Mouse (Mus musculus) urinary bladder, adult 18-20 months (tissue): ENCODE results near the gene St8sia2.
"Not testable (repeated sequence)": the region's sequence is repeated elsewhere in the genome, so short reads cannot be mapped to it uniquely, and the experiment has no call there.

Experiments used
- DNase-seq, 2 experiments: peaks; one replicate each; pipeline ENCODE4 v3.0.0; 2022; ENCODE audit warnings: low spot score in 2 of 2, mixed read lengths in 2 of 2

St8sia2 gene

DNA sequence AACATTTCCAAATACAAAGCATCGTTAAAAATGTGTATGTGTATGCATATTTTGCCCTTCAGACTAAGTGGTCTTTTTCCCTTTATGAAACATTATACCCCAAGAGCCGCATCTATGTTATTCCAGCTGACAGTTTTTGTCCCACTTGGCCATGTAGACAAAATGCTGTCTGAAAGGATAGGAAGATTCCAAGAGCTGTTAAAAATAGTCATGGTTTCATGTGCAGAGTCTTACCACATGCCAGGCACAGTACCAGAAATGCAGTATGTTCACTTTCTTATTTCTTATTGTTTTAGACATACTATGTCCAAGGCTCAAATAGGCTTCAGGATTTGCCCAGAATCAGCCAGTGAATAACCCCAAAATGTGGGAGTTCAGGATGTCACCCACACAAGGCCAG is 24.1 kb downstream of the St8sia2 start:
- DNase-seq = no peak

DNA sequence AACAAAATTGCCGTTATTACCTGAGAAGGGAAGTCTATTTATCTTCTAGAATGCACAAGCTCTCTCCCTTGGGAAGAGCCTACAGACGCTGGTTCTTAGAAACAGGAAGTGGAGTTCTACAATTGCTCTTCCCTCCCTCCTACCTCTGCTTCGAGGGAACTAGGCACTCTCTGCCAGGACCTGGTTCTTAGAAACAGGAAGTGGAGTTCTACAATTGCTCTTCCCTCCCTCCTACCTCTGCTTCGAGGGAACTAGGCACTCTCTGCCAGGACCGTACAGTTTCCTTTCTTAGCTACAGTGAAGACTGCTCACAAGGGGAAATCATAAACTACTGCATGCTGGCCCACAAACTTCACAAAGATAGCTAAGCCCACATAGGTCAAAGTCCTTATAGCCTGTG is 41.3 kb downstream of the St8sia2 start:
- DNase-seq = not testable (repeated sequence)

DNA sequence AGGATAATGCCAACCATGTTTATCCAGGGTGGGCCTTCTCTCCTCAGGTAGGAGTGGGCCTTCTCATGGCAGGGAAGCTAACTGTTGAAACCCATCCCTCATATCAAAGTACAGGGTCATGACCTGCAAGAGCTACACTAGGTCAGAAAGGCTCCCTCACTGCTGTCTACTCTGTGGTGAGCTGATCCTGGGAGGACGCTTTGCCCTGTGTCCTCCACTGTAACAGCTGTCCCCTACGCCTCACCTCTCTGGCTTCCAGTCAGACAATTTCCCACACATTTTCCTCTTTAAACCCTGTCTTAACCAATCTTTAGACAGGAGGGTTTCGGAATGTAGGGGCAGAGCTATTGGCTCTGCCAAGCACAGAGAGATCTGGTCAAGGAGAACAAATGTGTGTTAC is 48.3 kb downstream of the St8sia2 start:
- no peak for DNase-seq

DNA sequence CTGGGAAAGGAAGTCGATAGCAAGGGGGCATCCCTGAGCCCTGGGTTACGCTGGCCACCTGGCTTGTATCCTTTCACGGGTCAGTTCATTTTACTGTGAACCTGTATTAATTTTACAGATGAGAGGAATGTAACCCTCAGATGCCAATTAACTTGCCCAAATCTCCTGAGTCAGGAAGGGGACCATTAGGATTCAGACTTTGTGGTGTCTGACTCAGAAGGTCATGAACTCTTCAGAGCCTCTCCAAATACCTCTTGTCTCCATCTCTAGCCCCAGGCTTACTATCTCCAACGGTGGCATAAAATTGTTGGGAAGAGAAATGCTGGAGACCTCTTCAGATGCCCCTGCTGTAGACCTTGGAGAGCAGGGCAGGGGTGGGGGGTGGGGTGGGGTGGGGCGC is 51.1 kb downstream of the St8sia2 start:
- no peak for DNase-seq

DNA sequence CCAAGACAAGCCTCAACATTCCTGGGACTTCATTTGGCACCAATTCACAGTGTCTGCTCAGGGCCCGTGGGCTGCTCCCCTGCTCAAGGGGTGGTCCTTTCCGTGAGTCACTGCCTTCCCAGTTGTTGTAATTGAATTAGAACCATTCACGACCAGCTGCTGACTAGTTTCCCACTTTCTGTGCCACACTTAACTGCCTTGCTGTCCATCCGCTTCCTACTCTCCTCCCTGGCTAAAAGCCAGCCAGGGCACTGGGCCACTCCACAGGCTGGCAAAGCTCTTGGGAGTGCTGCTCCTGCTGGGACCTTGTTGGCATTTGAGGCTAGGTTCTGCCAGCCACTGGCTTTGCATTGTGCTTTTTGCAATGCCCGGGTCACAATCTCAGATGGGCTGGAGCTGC is 59.0 kb downstream of the St8sia2 start:
- DNase-seq = no peak

DNA sequence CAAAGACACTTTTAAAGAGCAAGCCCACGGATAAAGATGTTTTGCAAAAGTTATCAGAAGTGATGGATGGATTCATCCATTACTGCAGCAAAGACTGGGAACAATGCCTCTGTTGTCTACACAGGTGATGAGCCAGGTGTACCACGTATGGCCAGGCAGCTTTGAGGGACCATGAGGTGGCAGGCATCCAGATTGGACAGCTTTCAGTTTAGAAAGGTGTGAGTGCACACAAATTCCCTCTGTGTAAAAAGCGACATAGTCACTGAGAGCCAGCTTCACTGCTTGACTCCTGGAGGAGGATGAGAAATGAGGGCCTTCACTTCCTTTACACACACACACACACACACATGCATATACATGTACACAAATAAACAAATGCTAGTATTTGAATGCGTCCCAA is 60.4 kb downstream of the St8sia2 start:
- DNase-seq = no peak

DNA sequence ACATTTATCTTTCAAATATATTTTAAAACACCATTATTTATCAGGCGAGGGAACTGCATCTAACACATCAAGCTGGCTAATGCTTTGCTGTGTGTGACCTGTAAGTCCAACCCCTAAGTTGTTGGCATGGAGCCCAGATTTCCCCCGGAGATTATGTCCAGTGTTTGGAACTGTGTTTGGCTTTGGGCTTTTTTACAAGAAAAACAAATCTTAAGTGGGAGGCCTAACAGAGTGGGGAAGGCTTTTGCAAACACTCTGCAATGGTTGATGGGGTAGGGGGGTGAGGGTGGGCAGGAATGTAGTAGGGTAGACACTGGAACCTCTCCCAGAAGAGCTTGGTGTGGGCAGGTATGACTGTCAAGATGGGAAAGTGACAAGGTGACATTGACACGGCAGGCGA is 71.8 kb downstream of the St8sia2 start:
- no peak for DNase-seq

DNA sequence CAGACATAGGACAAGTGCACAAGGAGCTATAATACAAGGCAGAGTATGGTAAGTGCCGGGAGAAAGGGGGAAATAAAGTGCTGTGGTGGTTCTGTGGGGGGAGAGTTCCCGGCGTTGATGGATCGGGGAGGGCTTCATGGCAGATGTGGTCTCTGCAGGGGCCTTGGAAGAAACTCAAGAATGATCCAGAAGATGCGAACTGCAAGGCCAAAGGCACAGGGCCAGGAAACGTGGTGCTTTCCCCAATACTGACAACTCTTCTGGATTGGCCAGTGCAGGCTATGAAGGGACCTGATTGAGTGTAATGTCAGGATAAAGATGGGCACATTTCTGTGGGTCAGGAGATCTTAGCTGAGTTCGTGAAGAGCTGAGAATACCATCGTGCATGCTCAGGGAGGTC is 74.3 kb downstream of the St8sia2 start:
- DNase-seq = no peak

DNA sequence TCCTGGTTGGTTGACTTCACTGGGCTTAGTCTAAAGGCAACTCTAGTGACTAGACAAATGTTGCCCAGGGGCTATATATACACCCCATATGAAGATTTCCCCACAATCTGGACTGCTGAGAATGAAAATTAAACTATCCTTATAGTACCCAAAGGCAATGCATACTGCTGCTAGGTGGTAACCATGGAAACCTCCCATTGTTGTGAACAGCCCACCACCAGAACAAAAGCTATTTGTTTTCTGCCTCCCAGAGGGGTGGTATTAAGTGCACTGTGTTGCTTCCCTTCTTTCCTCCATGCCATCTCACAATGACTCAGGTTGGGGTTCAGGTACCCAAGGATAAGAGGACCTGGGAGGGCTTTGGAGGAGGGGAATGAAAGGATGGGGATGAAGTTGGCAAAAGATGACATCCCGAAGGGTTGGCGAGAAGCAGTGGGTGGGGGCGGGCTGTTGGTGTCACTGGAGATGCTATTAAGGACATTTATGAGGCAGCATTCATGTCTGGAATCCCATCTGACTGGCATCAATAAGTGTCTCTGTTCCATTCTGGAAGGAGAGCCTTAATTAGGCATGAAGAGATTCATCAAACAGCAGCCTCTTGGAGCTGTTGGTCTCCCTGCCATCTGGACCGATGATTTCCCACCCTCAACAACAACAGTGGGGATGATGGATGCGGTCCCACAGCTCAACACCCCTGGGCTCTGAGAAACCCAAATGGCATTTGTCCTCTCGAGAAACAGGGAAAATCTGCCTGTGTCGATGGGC is 75.3 kb downstream of the St8sia2 start:
- DNase-seq = no peak

DNA sequence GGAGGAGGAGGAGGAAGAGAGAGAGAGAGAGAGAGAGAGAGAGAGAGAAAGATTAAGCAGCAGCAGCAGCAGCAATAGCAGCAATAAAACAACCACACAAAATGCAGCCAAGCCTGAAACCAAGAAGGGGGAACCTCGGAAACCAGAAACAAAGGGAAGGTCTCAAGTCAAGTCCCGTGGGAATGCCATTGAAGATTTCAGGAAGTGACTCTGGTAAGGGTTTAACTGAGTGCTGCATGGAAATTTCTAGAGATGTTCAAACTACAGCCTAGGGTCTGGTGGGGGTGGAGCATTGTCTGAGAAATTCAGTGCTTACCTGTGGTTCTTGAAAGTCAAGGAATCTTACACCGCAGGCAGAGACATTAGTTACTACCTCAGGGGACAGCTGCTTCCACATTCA is 77.4 kb downstream of the St8sia2 start:
- no peak for DNase-seq

DNA sequence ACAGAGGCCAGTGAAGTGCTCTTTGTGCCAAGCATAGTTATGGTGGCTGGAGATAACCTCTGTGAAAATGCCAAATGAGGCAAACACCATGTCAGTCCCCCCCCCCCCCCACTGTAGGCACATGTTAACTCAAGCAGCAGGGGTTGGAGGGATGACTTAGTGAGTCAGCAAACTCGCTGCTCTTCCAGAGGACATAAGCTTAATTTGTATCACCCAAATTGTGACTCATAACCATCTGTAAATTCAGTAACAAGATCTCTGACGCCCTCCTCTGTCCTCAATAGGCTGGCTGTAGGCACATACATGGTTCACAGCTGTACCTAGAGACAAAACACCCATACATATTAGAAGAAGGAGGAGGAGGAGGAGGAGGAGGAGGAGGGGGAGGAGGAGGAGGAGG is 77.8 kb downstream of the St8sia2 start:
- DNase-seq = no peak

DNA sequence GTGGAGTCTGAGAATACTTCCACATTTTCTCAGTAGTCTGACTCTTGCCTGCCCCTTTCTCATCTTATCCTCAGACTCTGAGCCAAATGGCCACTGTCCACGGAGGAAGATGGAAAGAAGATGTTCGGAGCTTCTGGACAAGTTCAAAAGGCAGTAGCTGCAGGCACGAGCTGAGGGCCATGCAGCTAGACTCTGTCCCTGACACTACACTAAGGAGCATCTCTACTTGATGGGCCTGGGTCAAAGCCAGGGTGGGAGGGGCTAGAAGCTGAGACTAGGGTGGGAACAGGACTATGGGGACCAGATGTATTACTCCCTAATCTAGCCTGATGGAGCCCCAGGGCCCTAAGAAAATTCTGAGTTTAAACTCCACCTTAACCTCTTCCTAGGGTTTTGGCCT is 80.5 kb downstream of the St8sia2 start:
- DNase-seq = no peak

DNA sequence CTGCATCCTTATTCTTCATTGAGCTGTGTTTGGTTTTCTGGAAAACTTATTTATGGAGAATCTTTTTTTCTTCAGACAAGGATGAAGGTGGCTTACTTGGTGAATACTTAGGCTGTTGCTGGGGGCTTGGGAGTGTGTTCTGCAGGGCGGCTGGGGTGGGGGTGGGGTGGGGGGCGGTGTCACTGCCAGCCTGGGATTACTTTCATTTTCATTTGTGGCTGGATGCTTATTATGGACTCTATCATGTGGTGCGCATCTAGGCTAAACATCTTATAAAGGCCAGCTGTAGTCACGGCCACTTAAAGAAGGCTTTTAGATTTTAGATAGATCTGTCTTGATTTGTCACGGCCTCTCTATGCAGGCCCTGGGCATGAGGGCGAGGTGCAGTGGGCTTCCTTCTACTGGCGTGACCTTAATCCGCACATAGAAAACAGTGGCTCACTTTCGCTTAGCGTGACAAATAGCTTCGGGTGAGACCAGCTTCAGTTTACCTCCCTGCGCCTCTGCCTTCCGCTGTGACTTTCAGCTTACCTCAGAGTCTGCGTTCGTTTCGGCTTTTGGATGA is 92.5 kb downstream of the St8sia2 start:
- DNase-seq = no peak

DNA sequence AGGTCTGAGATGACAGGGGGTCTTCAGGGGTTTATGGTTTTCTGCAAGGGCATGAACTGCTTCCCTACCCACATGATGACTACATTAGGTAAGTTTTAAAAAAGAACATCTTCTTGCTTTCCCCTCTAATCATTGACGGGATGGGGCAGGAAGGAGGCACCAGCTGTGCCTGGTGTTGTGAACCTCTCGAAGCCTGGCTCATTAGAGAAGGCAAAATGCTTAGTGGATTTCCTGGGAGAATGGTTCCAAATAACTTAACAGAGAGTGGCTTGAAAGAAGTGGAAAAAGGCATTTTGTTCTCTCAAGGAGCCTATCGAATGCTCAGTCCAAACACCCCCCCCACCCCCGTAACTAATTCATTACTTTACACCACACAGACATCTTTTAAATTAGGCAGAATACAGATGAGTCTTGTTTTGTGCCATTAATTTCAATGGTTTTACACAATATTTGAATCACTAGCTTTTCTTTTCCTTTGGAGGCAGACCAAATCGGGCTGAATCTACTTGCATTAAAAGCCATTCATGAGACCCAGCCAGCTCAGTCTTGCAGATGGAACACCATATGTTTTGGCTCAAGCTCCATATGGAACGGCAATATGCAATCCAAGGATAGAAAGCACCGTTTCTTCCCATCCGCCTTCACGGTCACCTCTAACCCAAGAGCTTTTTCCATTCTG is 95.7 kb downstream of the St8sia2 start:
- no peak for DNase-seq

DNA sequence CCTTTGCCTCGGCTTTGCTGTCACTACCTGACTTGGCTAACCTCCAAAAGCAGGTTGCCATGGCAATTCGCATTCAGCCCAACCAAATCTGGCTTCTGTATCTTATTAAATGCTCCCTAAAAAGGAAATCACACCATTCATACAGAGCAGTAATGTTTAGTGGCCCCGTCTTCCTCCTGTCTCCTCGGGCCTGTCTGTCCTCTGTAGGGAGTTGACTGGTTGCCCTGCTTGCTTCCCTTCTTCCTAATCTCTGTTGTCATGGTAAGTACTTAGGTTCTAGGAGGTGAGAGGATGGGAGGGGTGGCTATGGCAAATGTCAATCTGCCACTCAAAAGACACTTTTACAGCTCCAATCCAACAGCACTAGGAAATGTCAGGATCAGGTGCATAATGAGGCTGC is 101.6 kb downstream of the St8sia2 start:
- DNase-seq = no peak

DNA sequence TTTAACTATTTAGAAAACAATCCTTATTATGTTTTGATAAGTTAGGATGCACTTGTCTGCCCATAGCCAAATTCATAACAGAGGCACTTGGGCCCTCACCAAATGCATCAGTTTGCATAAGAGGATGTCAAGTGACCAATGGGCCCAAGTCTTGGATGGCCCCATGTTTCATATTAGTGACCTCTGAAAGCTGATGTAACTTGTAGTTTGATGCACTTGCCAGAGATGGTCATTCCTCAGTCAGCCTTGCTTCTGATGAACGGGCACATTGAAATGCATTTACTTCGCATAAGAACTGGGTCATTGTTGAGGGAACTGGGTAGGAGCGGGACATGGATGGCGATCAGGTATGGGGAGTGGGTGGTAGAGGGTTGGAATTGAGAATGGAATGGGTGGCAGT is 102.6 kb downstream of the St8sia2 start:
- no peak for DNase-seq

DNA sequence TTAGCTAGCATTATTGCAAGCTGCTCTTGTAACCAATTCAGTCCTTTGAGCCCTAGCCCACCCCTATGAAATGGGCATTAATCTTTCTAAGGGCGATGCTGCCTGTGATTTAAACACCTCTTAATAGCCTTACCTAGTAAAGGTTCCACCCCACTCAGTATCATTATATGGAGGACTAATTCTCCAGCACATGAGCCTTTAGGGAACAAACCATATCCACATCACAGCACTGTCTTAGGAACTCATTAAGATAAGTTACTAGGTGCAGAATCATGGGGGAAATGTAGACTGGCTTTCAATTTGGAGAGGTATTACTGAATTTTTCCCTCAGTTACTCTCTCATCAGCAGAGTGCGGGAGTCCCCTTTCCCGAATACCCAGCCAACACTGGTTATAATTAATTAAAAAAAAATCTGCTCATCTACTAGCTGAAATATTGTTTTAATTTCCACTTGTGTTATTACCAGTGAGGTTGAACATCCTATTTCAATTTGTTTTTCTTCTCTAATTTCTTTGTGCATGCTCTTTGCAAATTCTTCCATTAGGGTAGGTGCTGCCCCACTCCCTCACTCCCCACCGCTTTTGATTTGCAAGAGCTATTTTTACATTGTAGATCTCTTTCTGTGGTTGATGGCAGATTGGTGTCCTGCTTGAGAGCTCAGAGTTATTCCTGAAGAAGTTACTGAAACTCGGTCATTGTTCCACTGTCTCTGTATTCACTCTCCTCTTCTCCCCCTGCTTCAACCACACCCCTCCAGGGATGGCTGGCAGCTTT is 103.9 kb downstream of the St8sia2 start:
- no peak for DNase-seq

DNA sequence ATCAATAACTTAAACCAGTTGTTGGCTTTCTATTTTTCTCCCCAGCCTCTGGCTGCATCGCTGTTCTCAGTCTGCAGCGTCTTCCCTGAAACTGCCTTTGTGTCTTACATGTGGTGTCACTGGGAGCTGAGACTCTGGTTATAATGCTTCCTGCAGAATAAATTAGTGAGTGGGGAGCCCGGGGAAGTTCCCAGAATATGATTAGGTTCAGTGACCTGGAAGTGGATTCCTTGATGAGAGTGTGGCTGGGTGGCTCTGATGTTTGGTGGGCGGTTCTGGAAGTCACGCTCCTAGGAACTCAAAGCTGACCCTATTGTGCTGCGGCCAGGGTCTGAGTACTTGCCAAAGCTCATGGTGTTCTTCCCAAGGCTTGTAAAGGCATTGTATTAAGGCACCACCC is 119.0 kb downstream of the St8sia2 start:
- DNase-seq = no peak

DNA sequence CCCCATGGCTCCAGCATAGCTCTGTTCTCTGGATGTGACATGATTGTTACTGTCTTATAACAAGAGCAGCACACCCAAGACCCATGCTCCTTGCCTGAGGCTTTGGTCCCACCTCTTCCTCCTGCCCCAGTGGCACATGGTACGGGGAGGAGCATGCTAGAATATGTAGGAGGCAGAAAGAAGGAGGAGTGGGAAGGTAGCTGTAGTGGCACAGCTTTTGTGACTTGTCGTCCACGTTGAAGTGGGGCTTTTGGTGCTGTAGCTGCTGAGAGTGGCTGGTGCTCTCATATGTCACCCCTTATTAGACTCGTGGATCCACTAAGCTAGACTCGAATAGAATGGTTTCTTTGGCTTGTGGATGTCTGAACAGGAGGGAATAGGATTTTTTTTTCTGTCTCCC is 121.7 kb downstream of the St8sia2 start:
- DNase-seq = no peak

DNA sequence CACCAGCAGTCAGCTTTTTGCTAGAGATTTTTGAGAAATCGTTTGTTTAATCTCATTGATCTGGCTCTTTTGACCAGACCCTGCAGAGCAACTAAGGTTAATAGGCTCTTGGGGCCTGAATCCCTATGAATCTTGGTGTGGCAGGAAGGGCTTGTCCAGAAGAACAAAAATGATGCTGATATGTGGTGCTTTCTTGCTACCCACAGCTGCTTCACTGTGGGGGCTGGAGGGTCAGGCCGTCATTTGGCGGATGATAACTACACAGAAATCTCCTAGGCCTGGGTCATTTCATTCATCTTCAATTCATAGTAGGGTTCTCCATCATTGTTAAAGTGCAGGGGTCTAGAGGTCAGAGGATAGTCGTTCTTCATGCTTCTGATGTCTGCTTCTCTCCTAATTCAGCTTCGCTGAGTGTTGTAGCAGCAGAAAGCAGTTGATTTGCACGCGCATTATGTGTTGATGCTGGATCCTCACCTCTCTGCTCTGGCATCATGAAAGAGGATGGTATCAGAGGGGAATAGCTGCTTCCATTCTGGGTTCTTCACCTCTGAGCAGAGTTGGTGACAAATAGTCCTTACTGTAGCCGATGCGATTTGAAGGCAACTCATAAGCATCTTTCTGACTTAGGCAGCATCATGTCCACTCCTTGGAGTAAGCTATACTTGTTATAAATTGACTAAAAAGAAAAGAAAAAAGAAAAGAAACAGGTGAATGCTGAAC is 122.4 kb downstream of the St8sia2 start:
- DNase-seq = no peak

DNA sequence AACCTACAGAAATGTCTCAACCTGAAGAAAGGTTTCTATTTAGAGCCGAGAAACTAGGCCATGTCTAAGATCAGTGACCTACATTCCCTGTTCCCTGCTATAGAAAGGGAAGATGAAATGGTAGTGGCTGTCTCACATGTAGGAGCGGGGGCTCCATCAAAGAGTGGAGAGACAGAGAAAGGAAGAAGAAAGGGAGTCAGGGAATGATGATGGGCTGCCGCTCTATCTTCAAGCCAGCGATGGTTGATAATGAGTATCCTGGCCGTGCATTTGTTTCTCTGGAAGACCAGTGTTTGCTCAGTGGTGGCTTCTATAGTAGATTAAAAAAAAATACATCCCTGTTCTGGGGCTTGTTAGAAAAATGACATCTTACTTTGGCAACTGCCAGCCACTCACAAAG is 123.0 kb downstream of the St8sia2 start:
- no peak for DNase-seq
